Mouse (Mus musculus) bone marrow, adult 2 months (tissue): ENCODE measurements around the gene Speg.

Experiments
- CTCF ChIP-seq: fragments of 200-500 bp; IDR thresholded peaks from 2 replicates; pipeline ENCODE4 v1.5.1; 2011; ENCODE audit warnings: low read length, control low read depth; ENCODE audit not compliant: control insufficient read depth, insufficient read depth
- POLR2A ChIP-seq: fragments of 200-500 bp; IDR thresholded peaks from 2 replicates; pipeline ENCODE4 v1.6.1; 2011; ENCODE audit warnings: low read depth, mild to moderate bottlenecking, control low read depth, low read length, borderline replicate concordance; ENCODE audit not compliant: control insufficient read depth

DNA sequence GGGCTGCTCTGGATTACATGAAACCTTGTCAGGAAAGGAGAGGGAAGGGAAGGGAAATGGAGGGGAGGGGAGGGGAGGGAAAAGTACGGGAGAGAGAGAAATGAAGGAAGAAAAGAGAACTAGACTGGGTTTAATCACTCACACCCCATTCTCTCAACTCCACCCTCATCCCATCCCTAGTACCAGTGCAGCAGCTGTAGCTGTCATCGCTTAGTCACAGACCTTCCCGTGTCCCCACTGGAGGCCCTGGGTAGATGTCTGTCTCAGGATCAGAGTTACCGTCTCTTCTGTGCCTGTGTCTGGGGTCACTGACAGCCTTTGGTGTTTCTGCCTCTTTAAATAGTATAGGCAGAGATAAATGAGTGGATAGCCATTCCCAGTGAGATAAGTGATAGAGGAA lies 33.1 kb downstream of the Speg start:
- no peak for TF ChIP-seq CTCF
- TF ChIP-seq POLR2A: no peak
